Mouse (Mus musculus): ENCODE data around the gene Shtn1.

GRCm38 (mm10) chr19:59066115-59066514 lies 9.8 kb downstream of the Shtn1 start:
- TF ChIP-seq GATA1 (IDR thresholded peaks at IDR 0.05; ENCODE audit: borderline replicate concordance, low read length) (no peak), FLI1 (IDR thresholded peaks at IDR 0.05; ENCODE audit: low read length) (no peak)
